Mouse (Mus musculus): ENCODE measurements around the gene Krtap19-2. TPM values are rescaled to one million over a fixed set of nuclear protein-coding genes. Genes with fewer than 3 reads are reported as not detected.

The Krtap19-2 gene
- total and polyA plus RNA-seq, 3 experiments = not detected

GRCm38 (mm10) chr16:88848558-88848957, 25.5 kb downstream of the Krtap19-2 start:
- Histone ChIP-seq H3K9ac (ENCODE audit: control insufficient read depth, low read depth, low read length, poor library complexity, severe bottlenecking) (no peak overlapping the region), H3K79me2 (ENCODE audit: control insufficient read depth, insufficient read depth, low read length, poor library complexity) (no peaks in the 10 kb centered on the region), H3K27ac (ENCODE audit: control insufficient read depth, low read depth, low read length) (no peak overlapping the region), H3K9me3 (replicated peaks; ENCODE audit: insufficient read depth, low read length) (no peaks in the 10 kb centered on the region), H3K27me3 (ENCODE audit: control insufficient read depth in 1 of 2, insufficient read depth in 2 of 2, low read length in 2 of 2) (no peaks in the 10 kb centered on the region), H3K36me3 (ENCODE audit: control insufficient read depth in 1 of 2, insufficient read depth in 2 of 2, low read length in 2 of 2) (no peaks in the 10 kb centered on the region), H3K4me3 (ENCODE audit: control insufficient read depth in 1 of 2, insufficient read depth in 1 of 2, low read depth in 2 of 2, low read length in 2 of 2) (no peak overlapping the region), H3K4me1 (ENCODE audit: control insufficient read depth in 1 of 2, insufficient read depth in 2 of 2, low read length in 2 of 2) (no peaks in the 10 kb centered on the region)
- TF ChIP-seq ZC3H11A (IDR thresholded peaks at IDR 0.05; ENCODE audit: low read depth, low read length) = no peak
- TF ChIP-seq RAD21 (IDR thresholded peaks at IDR 0.05; ENCODE audit: low read depth, low read length) = no peak
- no peak for TF ChIP-seq BHLHE40 (IDR thresholded peaks at IDR 0.05; ENCODE audit: borderline replicate concordance, low read depth, low read length)
- TF ChIP-seq POLR2AphosphoS5 (IDR thresholded peaks at IDR 0.05; ENCODE audit: borderline replicate concordance, low read depth, low read length) = no peak
- no peak for TF ChIP-seq RCOR1 (IDR thresholded peaks at IDR 0.05; ENCODE audit: low read depth, low read length)
- TF ChIP-seq MXI1 (IDR thresholded peaks at IDR 0.05; ENCODE audit: low read depth, low read length) = no peak
- TF ChIP-seq CHD2 (IDR thresholded peaks at IDR 0.05; ENCODE audit: low read length) = no peak
- no peak for TF ChIP-seq MAZ (IDR thresholded peaks at IDR 0.05; ENCODE audit: low read depth, low read length)
- no peak for TF ChIP-seq E2F4 (IDR thresholded peaks at IDR 0.05; ENCODE audit: borderline replicate concordance, low read depth, low read length)
- no peak for TF ChIP-seq MAX (IDR thresholded peaks at IDR 0.05; ENCODE audit: low read length)
- no peak for TF ChIP-seq MEF2A (IDR thresholded peaks at IDR 0.05; ENCODE audit: extremely low read depth, insufficient replicate concordance, low read depth, low read length, poor library complexity, severe bottlenecking)
- no peak for TF ChIP-seq CHD1 (IDR thresholded peaks at IDR 0.05; ENCODE audit: low read depth, low read length)
- TF ChIP-seq EP300 (IDR thresholded peaks at IDR 0.05; ENCODE audit: low read depth in 1 of 2, low read length in 2 of 2) = no peak
- TF ChIP-seq CTCF (IDR thresholded peaks at IDR 0.05 in 2 of 3, conservative IDR thresholded peaks at IDR 0.05 in 1 of 3; ENCODE audit: control insufficient read depth in 1 of 3, insufficient read depth in 1 of 3, low read depth in 2 of 3, low read length in 3 of 3, poor library complexity in 1 of 3, severe bottlenecking in 1 of 3) = no peak
- TF ChIP-seq TAL1 (IDR thresholded peaks at IDR 0.05; ENCODE audit: low read length) = no peak
- no peak for TF ChIP-seq USF2 (IDR thresholded peaks at IDR 0.05; ENCODE audit: borderline replicate concordance in 1 of 2, insufficient read depth in 1 of 2, low read depth in 1 of 2, low read length in 2 of 2)
- TF ChIP-seq POLR2A (IDR thresholded peaks at IDR 0.05; ENCODE audit: control insufficient read depth in 1 of 2, insufficient read depth in 1 of 2, low read depth in 1 of 2, low read length in 2 of 2, poor library complexity in 1 of 2) = no peak
- TF ChIP-seq POLR2AphosphoS2 (IDR thresholded peaks at IDR 0.05; ENCODE audit: low read length) = no peak
- DNase-seq (ENCODE audit: low read depth, low spot score) = no peak

GRCm38 (mm10) chr16:88847363-88847762, 26.7 kb downstream of the Krtap19-2 start:
- no peaks in the 10 kb centered on the region for H3K9me3 ChIP-seq (replicated peaks; ENCODE audit: insufficient read depth, low read length)
- no peaks in the 10 kb centered on the region for H3K27me3 ChIP-seq (ENCODE audit: control insufficient read depth in 1 of 2, insufficient read depth in 2 of 2, low read length in 2 of 2)
- no peak overlapping the region for H3K27ac ChIP-seq (ENCODE audit: control insufficient read depth, low read depth, low read length)
- DNase-seq (ENCODE audit: low read depth, low spot score) = no peak
- H3K4me3 ChIP-seq (ENCODE audit: control insufficient read depth in 1 of 2, insufficient read depth in 1 of 2, low read depth in 2 of 2, low read length in 2 of 2) = no peak overlapping the region
- H3K9ac ChIP-seq (ENCODE audit: control insufficient read depth, low read depth, low read length, poor library complexity, severe bottlenecking) = no peak overlapping the region
- no peaks in the 10 kb centered on the region for H3K4me1 ChIP-seq (ENCODE audit: control insufficient read depth in 1 of 2, insufficient read depth in 2 of 2, low read length in 2 of 2)
- H3K36me3 ChIP-seq (ENCODE audit: control insufficient read depth in 1 of 2, insufficient read depth in 2 of 2, low read length in 2 of 2) = no peaks in the 10 kb centered on the region
- H3K79me2 ChIP-seq (ENCODE audit: control insufficient read depth, insufficient read depth, low read length, poor library complexity) = no peaks in the 10 kb centered on the region
- TF ChIP-seq TCF12 (IDR thresholded peaks at IDR 0.05; ENCODE audit: low read depth, low read length) (no peak), ZMIZ1 (IDR thresholded peaks at IDR 0.05; ENCODE audit: low read depth, low read length) (no peak), ETS1 (IDR thresholded peaks at IDR 0.05; ENCODE audit: low read depth, low read length) (no peak)
